Mouse (Mus musculus): ENCODE measurements around the gene Bicc1.

DNA sequence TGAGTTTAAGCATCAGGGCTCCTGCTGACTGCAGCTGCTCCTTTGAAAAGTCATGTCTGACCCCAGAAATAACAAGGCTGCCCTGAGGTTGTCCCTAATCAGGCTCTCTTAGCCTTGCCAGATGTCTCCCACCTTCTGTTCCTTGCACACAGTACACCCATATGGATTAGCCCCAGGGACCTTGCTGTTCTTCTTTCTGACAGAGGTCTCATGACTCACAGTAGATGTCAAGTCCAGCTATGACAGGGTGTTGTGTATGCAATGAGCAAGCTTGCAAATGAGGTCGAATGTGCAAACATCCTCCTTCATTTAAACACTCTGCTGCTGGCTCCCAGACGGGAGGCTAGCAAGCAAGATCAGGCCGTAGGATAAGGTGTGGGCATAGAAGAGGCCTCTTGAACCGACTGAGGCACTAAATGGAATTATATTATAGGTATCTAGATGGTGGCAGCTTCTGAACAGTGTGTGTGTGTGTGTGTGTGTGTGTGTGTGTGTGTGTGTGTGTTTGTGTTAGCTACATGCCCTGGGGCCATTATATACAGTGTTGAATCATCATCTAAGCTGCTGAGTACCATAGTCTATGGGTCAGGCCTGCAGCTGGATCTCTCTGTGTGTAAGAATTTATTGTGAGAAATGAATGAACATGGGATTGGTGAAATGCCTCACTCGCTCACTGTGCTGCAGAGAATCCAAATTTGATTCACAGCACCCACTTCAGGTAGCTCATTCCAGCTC lies 256.6 kb downstream of the Bicc1 start:
- TF ChIP-seq FLI1 (IDR thresholded peaks at IDR 0.05; ENCODE audit: low read length) (no peak), GATA1 (IDR thresholded peaks at IDR 0.05; ENCODE audit: borderline replicate concordance, low read length) (no peak)
